Mouse (Mus musculus) intestine, embryonic 16.5 days (tissue): ENCODE results near the gene Mettl7a3. TPM values are rescaled to one million over a fixed set of nuclear protein-coding genes. Genes with fewer than 3 reads are reported as not detected.
"Not testable (repeated sequence)": the region's sequence is repeated elsewhere in the genome, so short reads cannot be mapped to it uniquely, and the experiment has no call there.

ENCODE experiments used
- ATAC-seq: fragments of 200-750 bp; cut with Nextera tagmentation; 2 replicates; pipeline ENCODE4 v1.8.0; 2017; ENCODE audit warnings: moderate TSS enrichment, moderate library complexity
- H3K27ac ChIP-seq: fragments of 300-500 bp; sonication (generic); 2 replicates; pipeline ENCODE4 v1.5.1; 2014; ENCODE audit warnings: mild to moderate bottlenecking, low read length
- H3K27me3 ChIP-seq: fragments of 300-500 bp; sonication (generic); replicated peaks from 2 replicates; pipeline ENCODE4 v1.6.1; 2014; ENCODE audit warnings: low read length, control low read depth, mixed read lengths; ENCODE audit not compliant: control insufficient read depth, insufficient read depth
- H3K36me3 ChIP-seq: fragments of 300-500 bp; sonication (generic); 2 replicates; pipeline ENCODE4 v1.6.1; 2014; ENCODE audit warnings: low read length, control low read depth; ENCODE audit not compliant: control insufficient read depth, insufficient read depth
- H3K4me1 ChIP-seq: fragments of 300-500 bp; sonication (generic); 2 replicates; pipeline ENCODE4 v1.6.1; 2014; ENCODE audit warnings: low read length, control low read depth, mixed read lengths; ENCODE audit not compliant: control insufficient read depth, insufficient read depth
- H3K4me2 ChIP-seq: fragments of 300-500 bp; sonication (generic); 2 replicates; pipeline ENCODE4 v1.6.1; 2014; ENCODE audit warnings: low read depth, low read length, control low read depth
- H3K4me3 ChIP-seq: fragments of 300-500 bp; sonication (generic); 2 replicates; pipeline ENCODE4 v1.5.1; 2014; ENCODE audit warnings: mild to moderate bottlenecking, low read length
- H3K9ac ChIP-seq: fragments of 300-500 bp; sonication (generic); 2 replicates; pipeline ENCODE4 v1.6.1; 2014; ENCODE audit warnings: low read depth, low read length
- H3K9me3 ChIP-seq: fragments of 300-500 bp; sonication (generic); 2 replicates; pipeline ENCODE4 v1.6.1; 2016; ENCODE audit warnings: low read length, control low read depth; ENCODE audit not compliant: control insufficient read depth
- WGBS: fragments of 180-500 bp; shearing (Covaris S2); extraction: QIAGEN DNeasy Blood & Tissue Kit; methylation state at CpG from one replicate; pipeline ENCODE4 v1.1.7; 2014; 5-methylcytosine and 5-hydroxymethylcytosine counted together
- polyA plus RNA-seq: library from polyadenylated mRNA; unstranded; fragments of >200 nt; fragmentation: Nextera tagmentation; extraction: Ambion mirVana; gene quantifications from 2 replicates; pipeline ENCODE4 v1.2.1, GENCODE M21; 2015

The Mettl7a3 gene
- polyA plus RNA-seq, 1 experiment from 2014 or later: not detected

GRCm38 (mm10) chr15:100325235-100325634 is 9.5 kb upstream of the Mettl7a3 start:
- Histone ChIP-seq H3K27me3 (no peaks in the 10 kb centered on the region), H3K9me3 (no peaks in the 10 kb centered on the region), H3K36me3 (no peaks in the 10 kb centered on the region), H3K4me3 (no peak overlapping the region), H3K9ac (no peak overlapping the region), H3K4me2 (no peak overlapping the region), H3K27ac (no peak overlapping the region), H3K4me1 (peaks cover 6% of the 10 kb centered on the region; the same call in 1 of the 2 replicates)
- 86% methylated on average over 3 of the region's 3 CpGs for WGBS
- no peak for ATAC-seq

GRCm38 (mm10) chr15:100328089-100328488 is 6.6 kb upstream of the Mettl7a3 start:
- not testable (repeated sequence) for H3K4me2 ChIP-seq, H3K9ac ChIP-seq, H3K27ac ChIP-seq, H3K4me3 ChIP-seq, H3K36me3 ChIP-seq, H3K27me3 ChIP-seq, H3K4me1 ChIP-seq, H3K9me3 ChIP-seq, ATAC-seq
- WGBS: 74% methylated on average over 3 of the region's 4 CpGs

DNA sequence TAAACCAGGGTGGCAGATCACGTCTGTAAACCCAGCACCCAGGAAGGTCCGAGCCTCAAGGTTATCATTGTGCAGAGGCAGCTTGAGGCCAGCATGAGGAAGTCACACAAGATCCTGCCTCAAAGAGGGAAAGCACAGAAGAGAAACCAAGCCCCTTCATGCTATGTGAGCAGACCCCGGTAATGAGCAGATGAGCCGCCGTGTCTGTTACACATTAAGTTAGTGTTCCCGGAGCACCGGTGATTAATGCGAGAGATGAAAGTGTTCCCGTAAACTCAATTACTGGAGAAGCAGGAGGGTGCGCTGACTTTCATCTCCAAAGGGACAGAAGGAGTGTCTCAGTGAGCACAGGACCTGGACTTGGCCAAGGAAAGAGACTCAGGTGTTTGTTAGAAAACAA is 5.4 kb upstream of the Mettl7a3 start:
- H3K4me3 ChIP-seq, H3K9me3 ChIP-seq, H3K4me1 ChIP-seq, H3K27ac ChIP-seq, H3K9ac ChIP-seq, H3K36me3 ChIP-seq, ATAC-seq, H3K4me2 ChIP-seq, H3K27me3 ChIP-seq: not testable (repeated sequence)
- 61% methylated on average over 9 of the region's 10 CpGs for WGBS

- ATAC-seq: no peak
- WGBS: 67% methylated on average over 7 of the region's 7 CpGs
- Histone ChIP-seq H3K27me3 (no peaks in the 10 kb centered on the region), H3K4me1 (no peaks in the 10 kb centered on the region), H3K36me3 (no peaks in the 10 kb centered on the region), H3K9ac (no peak overlapping the region), H3K27ac (no peak overlapping the region), H3K9me3 (no peaks in the 10 kb centered on the region), H3K4me2 (no peak overlapping the region), H3K4me3 (no peak overlapping the region)
Measured at GRCm38 (mm10) chr15:100330739-100331138, 4.0 kb upstream of the Mettl7a3 start.

DNA sequence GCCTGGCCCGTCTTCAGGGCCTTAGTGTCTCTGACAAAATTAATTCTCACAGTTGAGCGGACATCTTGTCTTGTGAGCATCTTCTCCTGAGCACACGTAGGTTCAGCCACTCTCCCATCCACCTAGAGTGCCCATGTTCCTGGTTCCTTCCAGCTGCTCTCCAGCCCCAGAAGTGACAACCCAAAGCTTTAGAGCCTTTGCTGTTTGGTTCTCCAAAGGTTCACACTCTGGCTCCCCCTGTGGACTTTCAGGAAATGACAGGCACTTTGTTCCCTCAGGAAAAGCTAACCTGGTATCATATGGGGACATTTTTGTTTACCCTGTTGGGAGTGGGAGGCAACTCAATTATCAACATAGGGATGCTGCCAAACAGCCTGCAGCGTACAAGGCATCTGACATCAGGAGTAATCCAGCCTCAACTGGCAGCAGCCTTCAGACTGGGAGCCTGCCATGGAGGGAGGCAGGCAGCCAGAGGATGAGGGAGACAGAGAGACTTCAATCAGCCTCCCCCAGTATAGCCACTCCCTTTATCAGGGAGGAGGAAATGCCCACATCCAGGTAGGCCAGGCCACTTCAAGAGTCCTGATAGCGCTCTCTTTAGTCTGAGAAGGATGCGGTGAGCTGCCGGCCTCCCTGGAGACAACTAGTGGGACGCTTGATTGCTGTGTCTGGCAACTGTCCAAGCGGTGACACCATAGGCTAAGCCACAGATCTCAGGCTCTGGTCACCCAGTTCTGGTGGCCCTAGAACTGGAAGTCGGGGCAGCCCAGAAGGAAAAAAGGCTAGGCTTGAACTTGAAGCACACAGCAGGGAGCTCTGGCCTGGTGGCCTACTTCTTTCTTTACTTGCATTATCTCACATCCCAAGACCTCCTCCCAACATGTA is 2.4 kb upstream of the Mettl7a3 start:
- not testable (repeated sequence) for H3K4me3 ChIP-seq, H3K9me3 ChIP-seq, H3K27ac ChIP-seq, H3K36me3 ChIP-seq, H3K9ac ChIP-seq, H3K4me1 ChIP-seq, H3K4me2 ChIP-seq, H3K27me3 ChIP-seq
- peak; percentile 21; the same call in 1 of the 2 replicates for ATAC-seq
- WGBS: 33% methylated on average over 2 of the region's 10 CpGs

- H3K9ac ChIP-seq, H3K9me3 ChIP-seq, H3K4me2 ChIP-seq, H3K36me3 ChIP-seq, H3K4me1 ChIP-seq, H3K27me3 ChIP-seq, H3K4me3 ChIP-seq, H3K27ac ChIP-seq: not testable (repeated sequence)
- peak; percentile 63 for ATAC-seq
Measured at GRCm38 (mm10) chr15:100337328-100337727, 2.6 kb downstream of the Mettl7a3 start.

- not testable (repeated sequence) for H3K9ac ChIP-seq, H3K27ac ChIP-seq, H3K27me3 ChIP-seq, H3K4me1 ChIP-seq, H3K4me3 ChIP-seq, H3K36me3 ChIP-seq, H3K9me3 ChIP-seq, H3K4me2 ChIP-seq
- WGBS: 13% methylated on average over 10 of the region's 10 CpGs
- peak; percentile 58; the same call in 1 of the 2 replicates for ATAC-seq
Measured at GRCm38 (mm10) chr15:100337847-100338246, 3.1 kb downstream of the Mettl7a3 start.

GRCm38 (mm10) chr15:100341314-100341980 is 6.7 kb downstream of the Mettl7a3 start:
- H3K4me3 ChIP-seq, H3K9me3 ChIP-seq, H3K4me2 ChIP-seq, H3K4me1 ChIP-seq, H3K36me3 ChIP-seq, H3K27ac ChIP-seq, H3K9ac ChIP-seq, ATAC-seq, H3K27me3 ChIP-seq: not testable (repeated sequence)
- 45% methylated on average over 4 of the region's 5 CpGs for WGBS

DNA sequence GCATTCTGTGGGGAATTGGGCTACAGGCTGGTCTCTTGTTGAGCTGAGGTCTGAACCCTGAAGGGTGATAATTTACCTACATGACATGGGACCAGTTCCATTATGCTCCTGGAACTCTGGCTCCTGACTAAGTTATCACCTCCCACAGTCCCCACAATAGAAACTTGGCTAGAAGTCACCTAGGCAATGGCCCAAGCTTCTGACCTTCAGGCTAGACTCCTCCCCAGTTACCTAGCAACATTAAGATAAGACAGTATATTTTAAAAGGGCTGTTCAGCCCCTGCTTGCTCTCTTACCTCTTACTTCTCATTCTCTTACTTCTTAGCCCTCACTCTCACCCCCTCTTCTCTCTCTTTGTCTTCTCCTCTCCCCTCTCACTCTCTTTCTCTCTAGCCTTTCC is 10.8 kb downstream of the Mettl7a3 start:
- Histone ChIP-seq H3K27ac (no peak overlapping the region), H3K27me3 (no peaks in the 10 kb centered on the region), H3K4me2 (no peak overlapping the region), H3K4me3 (no peak overlapping the region), H3K9me3 (peaks cover 3% of the 10 kb centered on the region; the same call in 1 of the 2 replicates), H3K9ac (no peak overlapping the region), H3K4me1 (peaks cover 4% of the 10 kb centered on the region; the same call in 1 of the 2 replicates), H3K36me3 (no peaks in the 10 kb centered on the region)
- no peak for ATAC-seq
